Mouse (Mus musculus) C2C12 (cell line): ENCODE measurements around the gene Tyrobp.

Source experiments
- CTCF ChIP-seq: IDR thresholded peaks from one replicate; pipeline ENCODE4 v1.5.1; 2011; ENCODE audit not compliant: control insufficient read depth, insufficient read depth, insufficient read length
- MAX ChIP-seq: IDR thresholded peaks from one replicate; pipeline ENCODE4 v1.6.1; 2011; ENCODE audit warnings: mild to moderate bottlenecking, control low read depth
- MYOD1 ChIP-seq: IDR thresholded peaks from one replicate; pipeline ENCODE4 v1.6.1; 2011; ENCODE audit warnings: low read depth; ENCODE audit not compliant: control insufficient read depth, insufficient read length
- MYOG ChIP-seq: IDR thresholded peaks from one replicate; pipeline ENCODE4 v1.6.1; 2011; ENCODE audit not compliant: control insufficient read depth, insufficient read length; ENCODE audit errors: extremely low read depth
- USF1 ChIP-seq: IDR thresholded peaks from one replicate; pipeline ENCODE4 v1.6.1; 2011; ENCODE audit warnings: low read depth, mild to moderate bottlenecking, control low read depth, moderate library complexity

- TF ChIP-seq CTCF = no peak
- TF ChIP-seq MYOD1 = no peak
- TF ChIP-seq MYOG = no peak
- TF ChIP-seq USF1 = no peak
- no peak for TF ChIP-seq MAX
Observed at GRCm38 (mm10) chr7:30422560-30422959, 9.0 kb downstream of the Tyrobp start.
